ENCODE assay signal across 12 mouse cellular contexts in the genomic region with DNA sequence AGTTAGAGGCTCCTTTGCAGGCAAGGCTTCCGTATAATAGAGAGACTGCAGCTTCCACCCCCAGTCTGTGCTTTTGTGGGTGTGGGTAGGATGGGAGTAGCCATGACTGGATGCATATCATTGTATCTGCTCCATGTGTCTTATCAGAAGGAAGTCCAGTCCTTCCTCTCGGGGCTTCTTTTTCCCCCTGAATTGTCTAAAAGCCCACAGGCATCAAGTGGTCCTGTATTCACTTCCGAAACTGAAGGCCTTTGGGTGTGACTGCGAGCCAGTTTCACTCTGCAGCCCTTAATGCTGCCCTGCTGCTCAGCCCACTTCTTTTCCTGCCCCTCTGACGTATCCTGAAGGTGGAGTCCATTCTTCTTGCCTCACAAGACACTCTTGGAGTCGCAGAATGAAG.
DNase-seq lines count a peak whose midpoint lies in the region; ATAC-seq lines count a peak whose summit lies in the region.
"Had no signal": no experiment of that assay in that cellular context is flagged by ENCODE, and none has a peak within 500 bp of the region (broad histone marks: within the 10 kb centered on the region; RNA-seq: fewer than 3 reads in every experiment).

No protein-coding gene starts in this region.

- DNase-seq in adrenal gland, adult (ENCODE audit: inconsistent age in 2 of 2, low spot score in 1 of 2), result peak; percentile 29 to 51
- DNase-seq in adrenal gland, adult 18-20 months (ENCODE audit: low spot score in 2 of 2), result no peak
- no peak for DNase-seq in liver
- peak; percentile 69 for DNase-seq in lung, postnatal 36 days
- DNase-seq in cerebellum, adult 9-11 months, result no peak
- no peak for DNase-seq in ovary, postnatal 10 days (ENCODE audit: low spot score)
- DNase-seq: adrenal gland, postnatal 10 days; cerebellum, adult 18-20 months; gastrocnemius, postnatal 36 days had no signal

- ATAC-seq in liver, embryonic 15.5 days (ENCODE audit: insufficient read depth), result peak; percentile 17; the same call in 1 of the 2 replicates
- no peak for ATAC-seq in kidney, embryonic 15.5 days (replicated peaks; ENCODE audit: low FRiP score)

- H3K4me1 ChIP-seq in liver, embryonic 15.5 days (replicated peaks), result peaks cover 26% of the 10 kb centered on the region
- peaks cover 5% of the 10 kb centered on the region for H3K4me1 ChIP-seq in kidney, embryonic 15.5 days

- WGBS in liver, embryonic 15.5 days (ENCODE audit: insufficient replicate concordance), result 25% methylated on average over 6 of the region's 6 CpGs
- WGBS in kidney, embryonic 15.5 days, result 71% methylated on average over 6 of the region's 6 CpGs

- H3K4me3 ChIP-seq in liver, embryonic 15.5 days (replicated peaks), result no peak overlapping the region
- H3K4me3 ChIP-seq in kidney, embryonic 15.5 days (replicated peaks), result no peak overlapping the region
- H3K4me3 ChIP-seq: erythroblast, embryonic 14.5 days had no signal

- no peaks in the 10 kb centered on the region for H3K27me3 ChIP-seq in liver, embryonic 15.5 days
- H3K27me3 ChIP-seq in kidney, embryonic 15.5 days, result no peaks in the 10 kb centered on the region

- no peaks in the 10 kb centered on the region for H3K36me3 ChIP-seq in liver, embryonic 15.5 days (replicated peaks)
- H3K36me3 ChIP-seq in kidney, embryonic 15.5 days, result no peaks in the 10 kb centered on the region

- no peak overlapping the region for H3K9ac ChIP-seq in liver, embryonic 15.5 days
- H3K9ac ChIP-seq in kidney, embryonic 15.5 days, result no peak overlapping the region

- no peaks in the 10 kb centered on the region for H3K9me3 ChIP-seq in liver, embryonic 15.5 days (replicated peaks)
- H3K9me3 ChIP-seq in kidney, embryonic 15.5 days (replicated peaks), result no peaks in the 10 kb centered on the region

- H3K27ac ChIP-seq in liver, embryonic 15.5 days (replicated peaks), result no peak overlapping the region
- H3K27ac ChIP-seq in kidney, embryonic 15.5 days, result peak overlapping the region; percentile 72

- no peak overlapping the region for H3K4me2 ChIP-seq in liver, embryonic 15.5 days
- H3K4me2 ChIP-seq in kidney, embryonic 15.5 days, result no peak overlapping the region

Comparison
In these comparisons a context has a peak if more than half of its experiments do, and no peak if none do; other contexts are left out.
1. DNase-seq: peak in adrenal gland, adult (2 of 2) and lung, postnatal 36 days (single experiment); none in adrenal gland, adult 18-20 months (0 of 2), liver (single experiment), cerebellum, adult 9-11 months (single experiment) and ovary, postnatal 10 days (single experiment).